Mouse (Mus musculus): ENCODE measurements at regions not wholly inside any gene's neighbourhood (a gene's known extent, or its start where the extent isn't known, plus 50 kb on each side); places are given as distances from the start of the nearest gene placed in this dataset.

- TF ChIP-seq CTCF (IDR thresholded peaks at IDR 0.05; ENCODE audit: extremely low read depth, insufficient read depth, low read length) (no peak), POLR2A (IDR thresholded peaks at IDR 0.05; ENCODE audit: extremely low read depth, insufficient read depth, low read length) (no peak)
Observed at GRCm38 (mm10) chr6:31345366-31346084, 53.0 kb upstream of the Mkln1 start.

Measured in cortical plate, adult 2 months (tissue).